Mouse (Mus musculus): ENCODE data around the gene 9930104L06Rik.
A peak's percentile ranks its signal among the peaks of the same experiment; 100 is the strongest.
"Not testable (repeated sequence)": the region's sequence is repeated elsewhere in the genome, so short reads cannot be mapped to it uniquely, and the experiment has no call there.

The 9930104L06Rik gene

DNA sequence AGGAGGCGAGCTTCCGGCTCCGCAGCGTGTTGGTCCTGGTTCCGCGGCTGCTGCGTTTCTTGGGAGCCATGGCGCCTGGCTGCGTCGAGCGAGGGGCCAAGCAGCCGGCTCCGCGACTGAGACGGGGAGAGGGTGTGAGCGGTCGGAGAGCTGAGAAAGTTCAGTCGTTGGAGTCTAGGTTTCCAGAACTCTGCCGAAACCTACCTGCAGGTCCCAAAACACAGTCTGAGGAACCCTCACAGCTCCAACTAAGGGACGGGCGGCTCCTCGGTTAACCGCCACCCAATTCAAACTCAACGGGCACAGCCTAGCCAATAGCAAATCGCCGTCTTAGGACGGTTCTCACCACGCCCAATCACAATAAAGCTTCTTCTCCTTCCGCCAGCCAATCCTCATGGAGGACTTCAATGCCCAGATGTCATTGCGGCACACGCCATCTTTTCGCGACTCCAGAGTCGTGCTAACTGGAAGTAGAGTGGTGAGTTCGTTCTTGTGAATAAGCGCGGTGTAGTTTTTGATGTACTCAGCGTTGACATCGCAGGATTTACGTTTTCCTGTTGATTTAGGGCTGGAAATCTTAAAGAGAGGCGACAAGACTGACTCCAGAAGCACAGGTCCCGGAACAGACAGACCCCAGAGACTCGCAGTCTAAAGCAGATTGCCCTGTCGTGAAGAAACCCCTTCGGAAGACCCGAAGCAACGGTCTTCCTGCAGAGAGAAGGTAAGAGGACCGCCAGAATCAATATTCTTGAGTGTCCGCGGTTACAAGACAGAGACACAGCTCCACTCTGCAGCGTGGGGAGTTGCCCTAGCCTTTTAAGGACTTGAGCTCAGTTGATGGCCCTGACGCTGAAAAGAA is at the start of gene 9930104L06Rik:
TSS of gene 9930104L06Rik (plus strand) at position 436 of the 859 bp plus-strand sequence.
- peak; percentile 96 for DNase-seq

DNA sequence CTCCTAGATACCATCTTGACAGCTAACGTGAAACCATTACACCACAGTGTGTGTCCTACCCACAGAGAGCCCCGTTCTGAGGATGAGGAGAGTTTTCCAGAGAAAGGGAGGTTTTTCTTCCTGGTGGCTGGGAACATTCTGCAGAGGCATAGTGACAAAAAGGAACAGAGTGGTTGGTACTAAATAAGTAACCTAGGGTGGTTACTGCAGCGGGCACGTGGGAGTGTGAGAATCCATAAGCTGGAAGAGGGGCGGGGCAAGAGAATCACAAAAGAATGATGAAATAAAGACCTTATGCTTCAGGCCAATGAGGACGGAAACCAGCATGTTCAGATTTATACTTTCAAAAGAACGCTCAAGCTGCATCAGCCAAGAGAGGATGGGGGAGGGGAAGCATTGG is 48.1 kb upstream of the 9930104L06Rik start:
- no peak for DNase-seq

DNA sequence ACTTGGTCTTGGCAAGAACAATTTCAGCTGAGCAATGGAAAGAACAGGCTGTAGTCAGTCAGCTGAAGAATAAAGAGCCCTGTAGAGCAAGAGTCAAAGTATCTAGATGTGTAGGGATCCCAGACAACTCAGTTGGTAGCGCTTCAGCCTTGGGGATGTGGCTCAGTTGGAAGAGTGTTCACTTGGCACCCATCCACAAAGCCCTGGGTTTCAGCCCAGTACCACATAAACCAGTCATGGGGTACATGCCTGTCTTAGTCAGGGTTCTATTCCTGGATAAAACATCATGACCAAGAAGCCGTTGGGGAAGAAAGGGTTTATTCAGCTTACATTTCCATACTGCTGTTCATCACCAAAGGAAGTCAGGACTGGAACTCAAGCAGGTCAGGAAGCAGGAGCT is 46.9 kb upstream of the 9930104L06Rik start:
- DNase-seq: no peak

DNA sequence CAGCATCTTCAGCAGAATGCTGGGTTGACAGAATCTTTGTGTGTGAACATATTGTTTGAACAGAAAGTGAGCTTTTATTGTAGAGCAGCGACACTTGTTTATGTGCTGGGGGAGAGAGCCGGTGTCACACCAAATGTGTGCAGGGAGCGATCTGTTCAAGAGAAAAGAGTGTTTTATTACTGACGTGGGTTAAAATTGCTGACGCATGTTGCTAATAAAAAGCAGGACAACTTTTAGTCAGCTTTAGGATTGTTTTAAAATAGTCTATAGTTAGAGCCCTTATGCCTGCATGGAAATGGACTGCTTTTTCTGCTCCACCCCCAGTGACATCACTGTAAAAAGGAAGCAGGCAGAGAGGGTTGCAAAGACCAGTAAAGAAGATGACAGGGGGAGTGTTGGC is 46.0 kb upstream of the 9930104L06Rik start:
- DNase-seq: no peak

DNA sequence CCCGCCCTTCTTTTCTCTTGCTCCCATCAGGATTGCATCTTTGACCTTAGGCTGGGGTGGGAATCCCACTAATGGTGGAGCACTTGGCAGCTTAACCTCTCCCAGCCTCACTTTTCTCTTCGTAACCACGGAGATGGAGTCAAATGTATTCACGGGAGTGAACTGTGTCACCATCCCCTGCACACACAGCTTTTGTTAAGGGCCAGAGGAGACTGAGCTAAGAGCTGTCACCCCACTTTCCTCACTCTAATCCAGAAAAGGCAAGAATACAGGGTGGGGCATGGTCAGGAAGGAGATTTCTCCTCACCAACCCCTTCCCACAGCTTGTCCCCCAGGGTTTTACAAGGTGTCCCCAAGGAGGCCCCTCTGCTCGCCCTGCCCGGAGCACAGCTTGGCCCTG is 43.1 kb upstream of the 9930104L06Rik start:
- DNase-seq: no peak

- DNase-seq: no peak
Observed at GRCm38 (mm10) chr4:124894508-124895428, 42.1 kb upstream of the 9930104L06Rik start.

DNA sequence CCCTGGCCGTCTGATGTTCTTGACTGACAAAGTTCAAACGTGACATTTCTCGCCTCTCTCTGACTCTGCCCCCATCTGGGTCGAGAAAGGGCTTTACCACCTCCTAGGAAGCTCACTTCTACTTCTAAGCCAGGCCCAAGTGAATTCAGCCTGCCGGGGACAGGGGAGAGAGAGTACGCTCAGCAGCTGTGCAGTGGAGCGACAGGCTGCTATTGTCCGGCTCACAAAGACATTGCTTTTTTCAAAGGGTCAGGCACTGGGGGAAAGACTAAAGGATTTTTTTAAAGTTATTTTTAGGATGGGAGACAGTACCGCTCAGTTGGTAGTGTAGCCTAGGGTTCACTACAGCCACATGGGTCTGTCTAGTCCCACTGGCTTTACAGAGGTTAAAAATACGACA is 38.4 kb upstream of the 9930104L06Rik start:
- no peak for DNase-seq

DNA sequence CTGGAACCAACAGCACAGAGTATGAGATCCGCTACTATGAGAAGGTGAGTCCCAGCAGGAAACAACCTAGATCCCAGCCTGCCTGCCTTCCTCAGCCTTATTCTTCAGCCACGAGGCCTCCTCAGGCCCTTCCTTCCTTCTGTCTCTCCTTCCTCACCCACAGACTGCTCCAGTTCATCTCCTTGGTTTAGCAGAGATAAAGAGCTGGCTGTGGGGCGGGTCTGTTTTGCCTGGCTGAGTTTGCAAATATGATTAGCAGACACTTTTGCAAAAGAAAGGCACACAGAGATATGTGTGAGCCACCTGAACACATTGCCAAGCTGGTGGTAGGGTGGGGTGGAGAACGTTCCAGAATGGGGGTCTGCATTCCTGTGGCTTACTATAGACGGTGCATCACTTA is 36.9 kb upstream of the 9930104L06Rik start:
- DNase-seq: no peak

DNA sequence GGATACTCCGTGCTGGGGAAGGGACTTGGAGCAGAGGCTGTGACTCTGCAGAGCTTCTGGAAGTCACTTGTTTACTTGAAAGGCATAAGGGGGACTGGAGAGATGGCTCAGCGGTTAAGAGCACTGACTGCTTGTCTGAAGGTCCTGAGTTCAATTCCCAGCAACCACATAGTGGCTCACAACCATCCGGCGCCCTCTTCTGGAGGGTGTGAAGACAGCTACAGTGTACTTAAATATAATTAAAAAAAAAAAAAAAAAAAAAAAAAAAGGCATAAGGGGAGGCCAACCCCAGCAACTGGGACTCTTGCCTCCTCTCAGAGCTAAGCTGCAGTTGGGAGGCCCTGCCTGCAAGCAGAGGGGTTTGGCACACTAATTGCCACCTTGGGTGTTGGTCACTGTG is 31.4 kb upstream of the 9930104L06Rik start:
- DNase-seq: no peak

DNA sequence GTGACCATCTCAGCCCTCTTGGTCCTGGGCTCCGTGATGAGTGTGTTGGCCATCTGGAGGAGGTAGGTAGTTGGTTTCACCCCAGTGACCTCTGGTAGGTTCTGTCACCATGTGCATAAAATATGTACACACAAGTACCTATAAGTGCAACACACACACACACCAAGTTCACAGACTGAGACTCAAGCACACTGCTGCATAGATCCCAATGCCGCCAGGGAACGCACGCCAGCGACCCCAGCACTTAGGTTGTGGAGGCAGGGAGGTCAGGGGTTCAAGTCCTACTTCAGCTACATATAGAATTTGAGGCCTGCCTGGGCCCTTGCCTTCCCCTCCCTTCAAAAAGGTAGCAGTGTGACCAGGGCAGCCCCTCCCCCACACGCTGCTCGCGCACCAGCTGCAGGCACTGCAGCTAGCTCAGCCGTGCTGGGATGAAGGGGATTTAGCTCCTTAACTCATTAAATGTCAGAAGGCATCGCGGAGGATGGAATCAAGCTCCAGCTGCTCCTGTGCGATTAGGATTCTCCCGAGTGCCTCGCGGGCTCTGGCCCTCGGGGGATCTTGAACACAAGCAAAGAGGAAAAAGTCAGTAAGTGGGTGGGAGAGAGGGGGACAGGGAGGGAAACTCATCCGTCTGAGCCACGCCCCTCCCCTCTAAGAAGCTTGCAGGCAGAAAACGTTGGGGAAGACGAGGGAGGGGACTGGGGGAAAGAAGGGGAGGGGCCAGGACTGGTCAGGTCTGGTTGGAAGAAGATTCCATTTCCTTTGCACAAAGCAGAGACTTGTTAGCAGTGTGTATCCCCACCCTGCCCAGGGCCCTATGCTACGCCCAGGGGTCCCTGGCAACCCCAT is 30.7 kb upstream of the 9930104L06Rik start:
- peak; percentile 27 for DNase-seq

DNA sequence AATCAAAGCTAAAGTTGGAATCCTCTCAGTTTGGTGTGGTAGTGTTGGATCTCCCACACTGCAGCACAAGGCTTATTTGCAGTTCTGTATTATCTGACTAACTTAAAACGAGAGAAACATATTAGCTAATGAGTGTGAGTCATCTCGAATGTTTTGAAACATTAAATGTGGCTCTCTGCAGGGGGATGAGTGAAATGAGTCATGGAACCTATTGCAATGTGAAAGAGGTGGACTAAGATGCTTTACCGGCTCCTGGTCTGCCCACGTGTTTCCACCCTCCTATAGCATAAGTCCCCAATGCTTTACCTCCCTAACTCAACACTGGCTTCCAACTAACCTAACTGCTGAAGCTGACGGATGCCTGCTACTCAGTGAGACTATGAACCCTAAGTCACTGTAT is 8.7 kb upstream of the 9930104L06Rik start:
- DNase-seq: no peak

GRCm38 (mm10) chr4:124939211-124939610 is 2.4 kb downstream of the 9930104L06Rik start, which contains the start of gene Cdca8:
Gene Cdca8, minus strand, starts transcription at chr4:124939311.
- DNase-seq: not testable (repeated sequence)

DNA sequence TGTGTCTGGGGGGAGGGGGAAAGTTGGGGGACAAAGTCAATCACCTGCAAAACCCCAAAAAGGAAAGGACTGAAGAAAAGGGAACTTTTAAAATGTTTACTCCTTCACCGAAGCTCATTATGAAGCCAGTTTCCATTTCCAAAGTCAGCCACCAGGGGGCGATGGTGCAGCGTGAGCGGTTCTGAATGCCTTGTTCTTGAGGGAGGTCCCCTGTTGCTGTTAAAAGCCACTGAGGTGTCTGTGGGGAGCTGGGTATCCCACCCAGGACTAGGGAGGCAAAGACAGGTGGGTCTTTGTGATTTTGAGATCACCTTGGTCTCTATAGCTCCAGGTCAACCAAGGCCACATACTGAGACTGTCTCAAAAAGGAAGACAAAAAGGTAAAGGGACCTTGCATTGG is 6.2 kb downstream of the 9930104L06Rik start:
- peak; percentile 89 for DNase-seq

- DNase-seq: no peak
Observed at GRCm38 (mm10) chr4:124943781-124944180, 6.9 kb downstream of the 9930104L06Rik start.

DNA sequence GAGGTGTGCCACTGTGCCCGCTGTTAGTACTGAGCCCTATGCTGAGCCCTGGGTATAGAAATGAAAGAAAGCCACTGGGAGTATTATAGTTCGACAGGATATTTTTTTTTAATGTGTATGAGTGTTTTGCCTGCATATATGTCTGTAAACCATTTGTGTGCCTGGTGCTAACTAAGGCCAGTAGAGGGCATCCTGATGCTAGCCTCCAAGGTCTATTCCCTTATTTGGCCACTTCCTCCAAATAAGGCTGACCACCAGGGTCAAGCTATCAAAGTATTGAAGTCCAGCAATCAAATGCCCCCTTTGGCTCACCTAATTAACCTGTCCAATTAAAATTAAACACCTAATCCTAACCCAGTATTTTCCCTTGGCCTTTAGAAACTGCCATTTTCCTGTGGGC is 8.1 kb downstream of the 9930104L06Rik start:
- DNase-seq: no peak

- no peak for DNase-seq
Observed at GRCm38 (mm10) chr4:124949488-124949887, 12.6 kb downstream of the 9930104L06Rik start.

GRCm38 (mm10) chr4:124950181-124951035 is 13.6 kb downstream of the 9930104L06Rik start:
- peak; percentile 75 for DNase-seq

DNA sequence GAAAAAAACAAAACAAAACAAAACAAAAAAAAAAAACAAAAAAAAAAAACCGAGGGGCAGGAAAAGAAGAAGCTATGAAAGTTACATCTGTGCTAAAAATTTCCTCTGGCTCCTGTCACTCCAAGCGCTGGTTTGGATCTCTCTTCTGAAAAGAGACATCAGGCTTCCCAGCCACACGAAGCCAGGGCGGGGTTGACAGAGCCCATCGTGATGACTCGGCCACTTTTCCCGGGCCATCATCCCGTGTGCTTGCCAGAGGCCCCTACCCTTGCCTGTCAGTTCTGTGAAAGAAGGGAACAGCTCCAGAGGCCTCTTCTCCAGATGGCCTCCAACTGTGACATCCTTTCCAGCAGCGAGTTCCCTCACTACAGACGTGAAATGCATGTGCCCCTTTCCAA is 14.2 kb downstream of the 9930104L06Rik start:
- DNase-seq: peak; percentile 68

DNA sequence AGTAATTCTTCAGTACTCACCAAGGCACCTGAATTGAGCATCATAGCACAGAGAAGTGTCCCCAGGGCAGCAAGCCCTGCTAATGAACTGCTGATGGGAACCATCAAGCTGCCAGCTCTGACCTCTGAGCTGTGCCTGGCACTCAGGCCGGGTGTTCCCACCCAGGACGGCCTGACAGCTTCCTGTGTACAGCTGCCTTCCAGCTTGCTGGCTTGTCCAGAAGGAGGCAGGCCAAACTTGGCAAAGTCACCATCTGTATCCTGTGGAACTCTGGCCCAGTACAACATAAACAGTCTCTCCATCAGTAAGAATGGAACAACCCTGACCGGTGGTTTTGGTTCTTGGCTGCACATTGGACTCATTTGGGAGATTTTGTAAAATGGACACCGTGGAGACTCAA is 16.7 kb downstream of the 9930104L06Rik start:
- DNase-seq: no peak

DNA sequence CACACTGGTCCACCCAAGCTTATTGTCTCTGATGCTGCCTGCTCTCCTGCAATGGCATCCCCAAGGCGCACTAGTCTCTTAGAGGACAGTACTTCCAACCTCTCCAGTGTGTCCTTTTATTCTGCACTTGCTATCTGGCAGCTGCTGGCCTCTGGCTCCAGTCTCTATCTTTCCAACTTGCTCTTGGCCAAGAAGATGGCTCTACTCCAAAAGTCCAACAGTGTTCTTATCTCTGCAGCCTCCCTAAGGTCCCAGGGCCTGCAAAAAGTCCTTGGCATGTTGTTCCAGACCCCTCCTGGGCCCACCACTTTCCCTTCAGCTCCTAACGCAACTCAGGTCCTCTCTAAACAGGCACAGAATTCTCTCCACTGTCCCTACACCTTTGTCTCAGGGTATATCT is 20.4 kb downstream of the 9930104L06Rik start:
- no peak for DNase-seq

DNA sequence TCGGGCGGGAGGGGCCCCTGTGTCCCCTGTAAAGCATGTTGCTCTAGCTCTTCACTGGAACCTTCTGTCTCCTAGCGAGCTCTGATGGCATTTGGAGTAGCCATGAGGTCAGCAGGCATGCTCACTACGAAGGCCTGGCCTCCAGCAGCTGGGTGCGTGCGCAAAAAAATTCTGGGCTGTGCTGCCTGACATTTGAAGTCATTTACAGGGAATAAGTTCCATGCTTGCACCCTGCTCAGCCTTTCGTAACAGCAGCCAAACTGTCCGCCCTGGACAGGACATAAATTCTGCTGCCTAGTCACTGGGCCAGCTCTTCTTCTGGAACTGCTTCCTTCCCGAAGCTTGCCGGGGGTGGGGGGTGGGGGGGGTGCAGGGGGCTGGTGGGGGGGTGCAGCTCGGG is 22.2 kb downstream of the 9930104L06Rik start:
- peak; percentile 81 for DNase-seq

DNA sequence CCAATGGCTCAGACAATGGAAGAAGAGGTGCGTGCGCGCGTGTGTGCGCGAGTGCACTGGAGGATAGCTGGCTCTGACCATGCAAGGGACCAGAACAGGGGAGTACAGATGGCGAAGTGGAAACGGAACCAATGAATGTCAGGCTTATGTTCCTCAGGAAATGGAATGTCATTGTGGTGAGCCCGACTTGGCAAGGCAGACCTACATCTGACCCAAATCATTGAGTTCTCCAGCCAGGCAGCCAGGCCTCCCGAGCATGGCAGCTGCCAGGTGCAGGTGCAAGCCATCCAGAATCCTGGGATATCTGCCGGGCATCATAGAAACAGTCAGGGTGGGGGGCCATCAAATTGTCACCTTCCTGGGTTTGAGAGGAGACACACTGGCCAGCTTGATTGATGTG is 24.1 kb downstream of the 9930104L06Rik start:
- no peak for DNase-seq
